Mouse (Mus musculus): ENCODE data around the gene Ppan.

The Ppan gene

GRCm38 (mm10) chr9:20923258-20923657, 35.3 kb downstream of the Ppan start:
- no peak for DNase-seq (ENCODE audit: low read depth, low spot score)
